Mouse (Mus musculus): Measurements from ENCODE around the gene Tmem8. TPM values are rescaled to one million over a fixed set of nuclear protein-coding genes. Genes with fewer than 3 reads are reported as not detected.

Tmem8 gene
- total RNA-seq (2023), result 10 to 100 TPM; 24.7 to 26.6 TPM

GRCm38 (mm10) chr17:26113181-26113948, at the start of gene Tmem8:
TSS of gene Tmem8 (plus strand) at chr17:26113299.

GRCm38 (mm10) chr17:26068831-26069739, 44.0 kb upstream of the Tmem8 start, which contains the start of gene Rab11fip3:
TSS of gene Rab11fip3 (minus strand) at chr17:26069555.

GRCm38 (mm10) chr17:26089905-26090632, 23.0 kb upstream of the Tmem8 start, which contains the start of gene Decr2:
TSS of gene Decr2 (minus strand) at chr17:26090337.

GRCm38 (mm10) chr17:26095121-26095740, 17.9 kb upstream of the Tmem8 start, which contains the start of gene Nme4:
TSS of gene Nme4 (minus strand) at chr17:26095602.

GRCm38 (mm10) chr17:26123267-26123684, 10.2 kb downstream of the Tmem8 start, which contains the start of gene Mrpl28:
TSS of gene Mrpl28 (plus strand) at chr17:26123500.

GRCm38 (mm10) chr17:26138239-26138836, 25.2 kb downstream of the Tmem8 start, which contains the start of gene Axin1:
TSS of gene Axin1 (plus strand) at chr17:26138688.

Other genes starting within 250 kb of the Tmem8 start
- gene Mcrip2, start 244.5 kb upstream of the Tmem8 start, total RNA-seq (2023), result 1 to 10 TPM; 3.2 to 4.2 TPM
- gene Mettl26, start 238.2 kb upstream of the Tmem8 start, total RNA-seq (2023), result 10 to 100 TPM; 21.0 to 33.3 TPM
- gene Wfikkn1, start 232.4 kb upstream of the Tmem8 start, total RNA-seq (2023), result 1 to 10 TPM; 6.7 to 6.9 TPM
- 10 to 100 TPM; 27.3 to 37.8 TPM for gene Rab40c, start 193.6 kb upstream of the Tmem8 start, total RNA-seq (2023)
- 10 to 100 TPM; 84.4 to 92.2 TPM for gene Pigq, start 168.4 kb upstream of the Tmem8 start, total RNA-seq (2023)
- not detected for gene Nhlrc4, start 168.3 kb upstream of the Tmem8 start, total RNA-seq (2023)
- not detected for gene A930017K11Rik, start 160.7 kb upstream of the Tmem8 start, total RNA-seq (2023)
- gene Capn15, start 127.5 kb upstream of the Tmem8 start, total RNA-seq (2023), result 10 to 100 TPM; 42.6 to 48.1 TPM
- 10 to 100 TPM; 10.4 to 11.9 TPM for gene Rab11fip3, start 43.7 kb upstream of the Tmem8 start, total RNA-seq (2023)
- 1 to 10 TPM; 4.1 to 5.3 TPM for gene Decr2, start 23.0 kb upstream of the Tmem8 start, total RNA-seq (2023)
- 1 to 10 TPM; 1.0 to 1.8 TPM for gene Nme4, start 17.7 kb upstream of the Tmem8 start, total RNA-seq (2023)
- gene Mrpl28, start 10.2 kb downstream of the Tmem8 start, total RNA-seq (2023), result 10 to 100 TPM; 47.7 to 60.0 TPM
- gene Axin1, start 25.4 kb downstream of the Tmem8 start, total RNA-seq (2023), result 10 to 100 TPM; 82.9 to 91.9 TPM
- not detected for gene Pdia2, start 85.8 kb downstream of the Tmem8 start, total RNA-seq (2023)
- gene Rgs11, start 89.7 kb downstream of the Tmem8 start, total RNA-seq (2023), result 1 to 10 TPM; 2.1 to 2.8 TPM
- gene Arhgdig, start 94.5 kb downstream of the Tmem8 start, total RNA-seq (2023), result not detected
- gene Fam234a, start 130.9 kb downstream of the Tmem8 start, total RNA-seq (2023), result 10 to 100 TPM; 13.6 to 17.1 TPM
- 100 to 1,000 TPM in 1 of 2 experiments, 10 to 100 TPM in 1; 86.3 to 100 TPM for gene Luc7l, start 139.6 kb downstream of the Tmem8 start, total RNA-seq (2023)